Mouse (Mus musculus) adrenal gland, postnatal 14 days (tissue): ENCODE measurements at regions not wholly inside any gene's neighbourhood (a gene's known extent, or its start where the extent isn't known, plus 50 kb on each side); places are given as distances from the start of the nearest gene placed in this dataset.

Experiments used
- DNase-seq: peaks from one replicate; pipeline ENCODE4 v3.0.0; 2021; ENCODE audit warnings: mixed read lengths

DNA sequence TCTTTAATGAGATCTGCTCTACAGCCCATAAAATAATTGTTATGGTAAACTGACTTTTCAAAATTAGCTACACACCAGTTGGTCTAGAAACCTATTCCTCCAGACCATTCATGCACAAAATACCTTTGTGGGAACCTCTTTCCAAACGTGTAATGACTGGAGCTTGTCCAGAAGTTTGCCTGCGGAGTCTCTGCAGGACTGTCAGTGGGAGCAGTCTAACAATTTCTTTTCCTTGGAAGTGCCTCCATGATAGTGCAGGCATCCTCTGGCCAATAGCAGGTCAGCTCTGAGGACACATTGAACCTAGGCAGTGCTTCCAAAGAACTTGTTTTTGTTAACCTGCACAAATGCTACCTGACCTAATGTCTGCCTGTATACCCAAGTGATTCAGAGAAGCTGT lies 932.3 kb downstream of the Pcdh9 start:
- DNase-seq = no peak

- no peak for DNase-seq
Observed at GRCm38 (mm10) chr14:92955485-92955884, 935.0 kb downstream of the Pcdh9 start.

DNA sequence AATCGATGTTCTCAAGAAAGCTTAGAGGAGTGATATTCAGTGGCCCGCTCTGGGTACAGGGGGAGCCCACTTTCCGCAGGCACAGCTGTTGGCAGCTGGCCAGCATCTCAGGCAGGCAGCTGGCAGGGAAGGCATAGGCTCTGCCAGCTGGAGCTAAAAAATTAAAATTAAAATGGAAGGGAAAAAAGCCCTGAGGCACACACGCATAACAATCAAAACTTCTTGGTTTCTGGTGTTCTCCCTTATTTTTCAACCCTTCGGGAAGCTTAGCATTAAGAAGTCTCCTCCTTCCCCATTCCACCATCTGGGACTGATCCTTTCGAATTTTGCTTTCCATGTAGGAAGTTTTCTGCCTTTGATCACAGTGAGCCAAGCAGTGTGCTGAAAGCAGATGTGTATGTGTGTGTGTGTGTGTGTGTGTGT lies 982.8 kb downstream of the Pcdh9 start:
- peak; percentile 29 for DNase-seq

DNA sequence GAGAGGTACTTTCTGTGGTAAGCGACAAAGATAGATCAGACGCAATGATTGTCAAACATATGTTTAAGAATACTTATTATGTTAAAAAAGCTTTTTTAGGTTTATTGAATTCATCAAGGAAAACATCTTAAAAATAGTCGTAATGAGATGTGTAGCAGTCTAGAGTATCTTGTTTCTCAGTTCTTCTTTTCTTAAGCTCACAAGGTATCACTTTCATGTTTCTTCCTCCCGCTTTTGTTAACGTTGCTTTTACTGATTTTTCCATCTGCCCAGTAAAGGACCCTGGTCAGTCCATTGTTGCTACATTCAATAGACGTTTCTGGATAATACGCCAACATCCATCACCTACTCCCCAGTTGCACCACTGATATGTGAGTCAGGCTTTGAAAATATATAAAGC lies 1015.9 kb downstream of the Pcdh9 start:
- no peak for DNase-seq

GRCm38 (mm10) chr14:92866462-92866861 lies 1024.0 kb downstream of the Pcdh9 start:
- DNase-seq = no peak

DNA sequence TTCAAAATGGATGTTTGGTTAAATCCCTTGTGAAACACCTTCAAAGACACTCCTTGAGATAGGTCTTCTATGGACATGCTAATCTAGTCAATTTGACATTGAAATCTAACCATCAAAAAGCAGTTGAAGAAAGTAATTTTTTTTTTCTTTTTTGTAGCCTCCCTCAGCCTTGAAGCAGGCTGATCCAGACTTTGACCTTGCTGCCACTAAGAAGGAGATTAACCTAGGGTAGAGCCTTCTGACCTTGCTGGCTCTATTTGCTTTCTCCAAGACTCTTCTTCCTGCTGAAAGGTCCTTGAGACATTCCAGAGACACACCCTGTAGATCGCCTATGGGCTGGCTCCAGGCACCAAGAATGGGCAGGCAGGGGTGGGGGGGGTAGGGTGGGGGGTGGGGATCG lies 1027.5 kb downstream of the Pcdh9 start:
- no peak for DNase-seq

DNA sequence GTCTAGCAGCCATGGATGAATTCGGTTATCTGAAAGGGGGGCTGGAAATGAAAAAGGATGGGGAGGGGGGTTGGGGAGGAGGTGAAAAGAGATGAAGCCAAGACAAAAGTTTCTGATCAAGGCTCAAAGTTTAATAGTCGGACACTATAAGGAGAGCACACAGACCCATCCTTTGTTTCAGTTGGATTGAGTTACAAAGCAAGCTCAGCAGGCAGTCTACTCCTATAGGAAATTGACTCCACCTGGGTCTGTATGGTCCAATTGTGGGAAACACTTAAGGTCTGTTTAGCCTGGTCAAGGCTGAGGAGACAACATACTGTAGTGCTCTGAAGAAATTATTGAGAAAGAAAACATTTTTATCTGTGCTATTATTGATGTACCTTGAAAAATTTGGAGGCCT lies 1029.8 kb downstream of the Pcdh9 start:
- DNase-seq = no peak

- peak; percentile 21 for DNase-seq
Observed at GRCm38 (mm10) chr14:92833646-92834045, 1056.8 kb downstream of the Pcdh9 start.

DNA sequence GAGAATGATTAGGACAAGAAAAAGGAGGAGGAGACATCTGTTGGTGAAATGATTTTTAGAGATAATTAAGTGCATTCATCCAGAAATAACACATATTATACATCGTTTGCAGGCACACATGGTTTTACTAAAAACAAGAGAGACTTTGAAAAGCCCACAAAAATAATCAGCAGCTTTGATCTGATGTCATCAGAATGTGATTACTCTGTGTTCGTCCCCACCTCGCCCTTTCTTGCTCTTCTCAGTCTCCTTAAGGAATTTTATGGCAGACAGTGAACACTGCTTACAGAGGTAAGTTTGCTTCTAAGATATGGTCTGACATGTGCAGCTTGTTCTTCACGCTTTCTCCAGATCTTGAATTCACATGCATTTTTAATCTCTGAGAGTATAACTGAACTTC lies 1061.3 kb downstream of the Pcdh9 start:
- DNase-seq = no peak

DNA sequence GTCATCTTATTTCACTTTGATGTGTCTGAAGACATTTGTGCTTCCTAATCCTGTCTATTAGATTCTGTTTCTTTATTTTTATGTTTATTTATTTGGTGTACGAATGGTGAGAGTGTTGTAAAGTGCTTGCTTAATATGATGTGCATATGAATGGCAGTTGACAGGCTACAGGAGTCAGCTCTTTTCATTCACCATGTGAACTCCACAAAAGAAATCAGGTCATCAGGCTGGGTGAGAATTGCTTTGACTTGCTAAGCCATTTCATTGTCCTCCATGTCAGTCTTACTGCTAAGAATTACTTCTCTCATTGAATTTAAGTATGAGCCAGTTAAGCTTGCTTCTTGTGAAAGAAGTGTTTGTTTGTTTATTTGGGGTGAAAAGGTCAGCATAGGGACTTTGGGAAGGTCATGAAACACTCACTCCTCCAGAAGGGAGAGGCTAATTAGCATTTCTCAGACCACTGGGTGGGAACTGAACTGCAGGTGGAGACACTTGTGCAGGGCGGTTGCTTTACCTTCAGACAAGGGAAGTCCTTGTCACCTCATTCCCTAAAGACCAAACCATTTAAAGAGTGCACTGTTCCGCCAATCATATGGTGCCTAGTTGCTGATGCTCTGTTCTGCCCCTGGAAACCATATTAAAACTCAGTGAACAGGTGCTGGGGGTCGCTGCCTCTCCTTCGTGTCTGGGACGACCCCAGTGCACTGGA lies 1063.7 kb downstream of the Pcdh9 start:
- no peak for DNase-seq

- DNase-seq = no peak
Observed at GRCm38 (mm10) chr14:92820061-92820460, 1070.4 kb downstream of the Pcdh9 start.
